Mouse (Mus musculus) kidney, embryonic 16.5 days (tissue): ENCODE results near the gene Rpl6. TPM values are rescaled to one million over a fixed set of nuclear protein-coding genes. Genes with fewer than 3 reads are reported as not detected.

Experiments used
- ATAC-seq: fragments of 200-750 bp; cut with Nextera tagmentation; 2 replicates; pipeline ENCODE4 v1.8.0; 2017; ENCODE audit warnings: moderate TSS enrichment; ENCODE audit not compliant: low FRiP score, low TSS enrichment
- H3K27ac ChIP-seq: fragments of 300-500 bp; sonication (generic); 2 replicates; pipeline ENCODE4 v1.5.1; 2014; ENCODE audit warnings: low read length
- H3K27me3 ChIP-seq: fragments of 300-500 bp; sonication (generic); 2 replicates; pipeline ENCODE4 v1.6.1; 2014; ENCODE audit warnings: low read length, control low read depth, mixed read lengths; ENCODE audit not compliant: insufficient read depth
- H3K36me3 ChIP-seq: fragments of 300-500 bp; sonication (generic); 2 replicates; pipeline ENCODE4 v1.6.1; 2014; ENCODE audit warnings: low read length, control low read depth, mixed read lengths; ENCODE audit not compliant: insufficient read depth
- H3K4me1 ChIP-seq: fragments of 300-500 bp; sonication (generic); 2 replicates; pipeline ENCODE4 v1.6.1; 2014; ENCODE audit warnings: low read length, control low read depth, mixed read lengths; ENCODE audit not compliant: insufficient read depth
- H3K4me2 ChIP-seq: fragments of 300-500 bp; sonication (generic); replicated peaks from 2 replicates; pipeline ENCODE4 v1.6.1; 2014; ENCODE audit warnings: low read depth, low read length
- H3K4me3 ChIP-seq: fragments of 300-500 bp; sonication (generic); 2 replicates; pipeline ENCODE4 v1.5.1; 2014; ENCODE audit warnings: mild to moderate bottlenecking, low read length
- H3K9ac ChIP-seq: fragments of 300-500 bp; sonication (generic); replicated peaks from 2 replicates; pipeline ENCODE4 v1.6.1; 2014; ENCODE audit warnings: low read length
- H3K9me3 ChIP-seq: fragments of 300-500 bp; sonication (generic); 2 replicates; pipeline ENCODE4 v1.6.1; 2016; ENCODE audit warnings: low read length, control low read depth
- WGBS: fragments of 180-500 bp; shearing (Covaris S2); extraction: QIAGEN DNeasy Blood & Tissue Kit; methylation state at CpG from one replicate; pipeline ENCODE4 v1.1.7; 2014; 5-methylcytosine and 5-hydroxymethylcytosine counted together
- polyA plus RNA-seq: library from polyadenylated mRNA; unstranded; fragments of >200 nt; fragmentation: Nextera tagmentation; extraction: Ambion mirVana; gene quantifications from 2 replicates; pipeline ENCODE4 v1.2.1, GENCODE M21; 2015

Gene Rpl6
- polyA plus RNA-seq, 1 experiment from 2014 or later: 575 TPM

DNA sequence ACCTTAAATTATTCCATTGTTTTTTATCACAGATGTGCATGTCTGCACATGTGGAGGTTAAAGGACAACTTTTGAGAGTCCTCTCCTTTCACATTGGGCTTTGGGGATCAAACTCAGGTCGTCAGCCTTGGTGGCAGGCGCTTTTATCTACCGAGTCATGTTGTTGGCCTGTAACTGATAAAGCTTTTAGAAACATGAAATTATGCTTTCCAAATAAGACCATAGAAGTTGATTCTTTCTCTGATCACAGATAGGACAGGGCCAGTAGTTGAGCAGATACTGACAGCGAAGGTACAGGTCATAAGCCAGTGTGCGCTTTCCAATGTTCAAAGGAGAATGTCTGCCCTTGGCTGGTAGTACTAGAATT, 40.1 kb downstream of the Rpl6 start:
- no peak overlapping the region for H3K9ac ChIP-seq
- no peak overlapping the region for H3K4me3 ChIP-seq
- ATAC-seq: no peak
- no peak overlapping the region for H3K4me2 ChIP-seq
- no peaks in the 10 kb centered on the region for H3K9me3 ChIP-seq
- no peaks in the 10 kb centered on the region for H3K27me3 ChIP-seq
- H3K36me3 ChIP-seq: no peaks in the 10 kb centered on the region
- 95% methylated on average over 5 of the region's 5 CpGs for WGBS
- no peak overlapping the region for H3K27ac ChIP-seq
- no peaks in the 10 kb centered on the region for H3K4me1 ChIP-seq

DNA sequence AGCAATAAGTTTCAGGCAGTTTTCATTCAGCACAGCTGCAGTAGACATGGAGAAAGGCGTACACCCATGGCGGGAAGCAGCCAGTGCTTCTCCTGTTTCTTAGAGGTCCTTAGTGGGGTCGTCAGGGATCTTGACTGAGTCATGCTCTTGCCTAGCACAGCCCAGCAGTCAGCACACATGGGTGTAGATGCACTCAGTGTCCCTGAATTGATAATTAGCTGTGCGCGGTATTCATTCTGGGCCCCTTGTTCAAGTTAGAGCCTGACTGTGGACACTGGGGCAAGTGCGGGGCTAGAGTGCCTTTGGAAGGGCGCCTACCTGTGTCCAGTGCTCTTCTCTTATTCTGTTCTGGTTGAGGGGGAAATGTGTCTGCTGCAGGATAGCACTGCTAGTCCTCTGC, 40.9 kb downstream of the Rpl6 start:
- Histone ChIP-seq H3K27me3 (no peaks in the 10 kb centered on the region), H3K27ac (no peak overlapping the region), H3K36me3 (no peaks in the 10 kb centered on the region), H3K4me2 (no peak overlapping the region), H3K9ac (no peak overlapping the region), H3K4me1 (no peaks in the 10 kb centered on the region), H3K4me3 (no peak overlapping the region), H3K9me3 (no peaks in the 10 kb centered on the region)
- 63% methylated on average over 7 of the region's 7 CpGs for WGBS
- no peak for ATAC-seq

DNA sequence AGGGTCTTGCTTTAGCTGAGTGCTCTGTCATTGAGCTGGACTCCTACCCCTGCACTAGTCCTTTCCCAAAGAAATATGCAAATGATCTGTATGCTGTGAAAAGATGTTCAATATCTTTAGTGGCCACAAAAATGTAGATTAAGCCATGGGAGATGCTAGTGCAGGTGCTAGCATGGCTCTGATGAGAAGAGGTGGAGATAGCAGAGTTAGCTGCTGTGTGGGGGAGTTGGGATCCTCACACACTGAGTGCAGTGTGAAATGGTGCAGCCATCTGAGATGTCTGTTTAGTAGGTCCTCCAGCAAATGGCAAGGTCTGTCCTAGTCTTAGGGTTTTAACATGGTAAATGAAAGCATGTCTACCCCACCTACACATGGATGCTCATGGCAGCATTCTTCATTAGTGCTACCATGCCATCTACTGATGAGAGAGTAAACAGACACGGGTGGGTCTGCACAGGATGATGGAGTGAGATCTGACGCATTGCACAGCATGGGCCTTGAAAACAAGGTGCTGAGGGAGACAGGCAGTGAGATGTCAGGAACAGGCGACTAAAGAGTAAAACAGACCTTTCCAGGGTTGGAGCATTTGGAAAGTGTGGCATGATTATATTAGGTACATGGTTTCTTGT, 44.6 kb downstream of the Rpl6 start:
- Histone ChIP-seq H3K27me3 (no peaks in the 10 kb centered on the region), H3K36me3 (0 out of 2 replicates have a peak, but pooled peaks cover 2% of the 10 kb centered on the region), H3K4me1 (no peaks in the 10 kb centered on the region), H3K27ac (no peak overlapping the region), H3K9ac (no peak overlapping the region), H3K4me2 (no peak overlapping the region), H3K4me3 (no peak overlapping the region), H3K9me3 (no peaks in the 10 kb centered on the region)
- ATAC-seq: no peak
- 83% methylated on average over 3 of the region's 3 CpGs for WGBS

DNA sequence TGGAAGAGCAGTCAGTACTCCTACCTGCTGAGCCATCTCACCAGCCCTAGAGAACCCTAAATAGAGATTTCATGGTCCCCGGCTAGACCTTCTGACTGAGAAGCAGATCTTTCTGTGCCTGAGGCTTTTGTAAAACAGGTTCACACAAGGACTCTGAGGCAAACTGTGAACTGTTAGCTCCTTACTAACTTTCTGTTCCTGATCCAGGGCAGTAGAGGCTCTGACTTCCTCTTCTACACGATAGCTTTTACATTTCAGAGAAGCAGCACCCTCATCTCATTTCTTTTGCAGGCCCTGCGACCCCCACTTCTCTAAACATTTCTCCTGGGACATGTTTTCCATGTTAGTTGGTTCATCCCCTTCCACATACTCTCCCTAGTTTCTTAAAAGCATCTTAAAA, 45.4 kb downstream of the Rpl6 start:
- H3K4me1 ChIP-seq: no peaks in the 10 kb centered on the region
- no peak overlapping the region for H3K9ac ChIP-seq
- H3K4me3 ChIP-seq: no peak overlapping the region
- 93% methylated on average over 3 of the region's 3 CpGs for WGBS
- H3K9me3 ChIP-seq: no peaks in the 10 kb centered on the region
- no peak for ATAC-seq
- H3K36me3 ChIP-seq: peaks cover 8% of the 10 kb centered on the region; the same call in 1 of the 2 replicates
- H3K27me3 ChIP-seq: no peaks in the 10 kb centered on the region
- no peak overlapping the region for H3K4me2 ChIP-seq
- no peak overlapping the region for H3K27ac ChIP-seq

DNA sequence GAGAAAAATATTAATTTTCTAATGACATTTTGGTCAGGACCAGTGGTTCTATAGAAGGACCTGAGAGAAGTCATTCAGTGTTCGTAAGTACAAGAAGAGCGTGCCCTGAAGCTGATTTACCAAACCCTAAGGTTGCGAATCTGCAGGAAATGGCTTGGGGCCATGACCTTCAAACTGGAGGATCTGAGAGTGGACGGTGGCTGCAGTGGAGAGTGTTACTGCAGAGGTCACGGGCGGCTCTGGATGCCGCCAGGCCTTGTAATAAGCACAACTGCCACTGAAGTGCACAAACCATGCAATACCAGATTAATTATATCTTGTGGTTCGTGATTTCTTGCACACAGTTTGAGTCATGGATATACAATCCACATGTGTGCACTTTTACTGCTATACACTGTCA, 47.5 kb downstream of the Rpl6 start:
- H3K4me3 ChIP-seq: no peak overlapping the region
- no peak overlapping the region for H3K4me2 ChIP-seq
- H3K9ac ChIP-seq: no peak overlapping the region
- no peaks in the 10 kb centered on the region for H3K4me1 ChIP-seq
- H3K27me3 ChIP-seq: no peaks in the 10 kb centered on the region
- 53% methylated on average over 8 of the region's 8 CpGs for WGBS
- H3K36me3 ChIP-seq: peaks cover 11% of the 10 kb centered on the region; the same call in 1 of the 2 replicates
- ATAC-seq: no peak
- no peak overlapping the region for H3K27ac ChIP-seq
- no peaks in the 10 kb centered on the region for H3K9me3 ChIP-seq

DNA sequence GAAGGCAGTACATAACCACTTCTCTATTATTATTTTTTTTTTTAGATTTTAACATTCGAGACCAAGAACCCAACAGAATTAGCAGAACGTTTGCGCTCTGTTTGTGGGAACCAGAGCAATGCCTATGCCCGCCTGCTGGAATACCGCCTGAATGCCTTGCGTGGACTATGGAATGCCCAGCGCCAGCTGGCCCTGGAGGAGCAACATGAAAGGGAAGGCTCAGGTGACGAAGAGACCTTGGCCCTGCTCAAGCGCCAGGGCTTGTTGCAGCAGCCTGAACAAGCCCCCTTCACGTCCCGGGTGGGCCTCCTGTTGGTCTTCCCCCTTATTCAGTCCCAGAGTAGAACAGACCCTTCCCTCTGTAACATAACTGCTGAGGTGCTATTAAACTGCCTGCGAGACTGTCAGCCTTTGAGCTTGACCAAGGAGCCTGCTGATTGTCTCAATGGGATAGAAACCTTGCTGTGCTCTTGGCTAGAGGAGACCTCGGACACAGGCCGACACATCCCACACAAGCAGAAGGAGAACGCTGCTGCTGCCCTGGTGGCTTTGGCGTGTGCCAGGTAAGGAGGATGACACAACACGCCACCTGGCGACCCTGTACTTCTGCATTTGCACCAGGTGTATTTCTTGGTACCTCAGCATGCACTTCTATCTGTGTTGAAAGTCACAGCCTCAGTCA, 49.7 kb downstream of the Rpl6 start:
- no peak overlapping the region for H3K4me2 ChIP-seq
- 85% methylated on average over 18 of the region's 18 CpGs for WGBS
- no peaks in the 10 kb centered on the region for H3K27me3 ChIP-seq
- ATAC-seq: no peak
- no peak overlapping the region for H3K4me3 ChIP-seq
- H3K36me3 ChIP-seq: peaks cover 13% of the 10 kb centered on the region; the same call in 1 of the 2 replicates
- no peaks in the 10 kb centered on the region for H3K9me3 ChIP-seq
- H3K4me1 ChIP-seq: no peaks in the 10 kb centered on the region
- no peak overlapping the region for H3K9ac ChIP-seq
- H3K27ac ChIP-seq: no peak overlapping the region

DNA sequence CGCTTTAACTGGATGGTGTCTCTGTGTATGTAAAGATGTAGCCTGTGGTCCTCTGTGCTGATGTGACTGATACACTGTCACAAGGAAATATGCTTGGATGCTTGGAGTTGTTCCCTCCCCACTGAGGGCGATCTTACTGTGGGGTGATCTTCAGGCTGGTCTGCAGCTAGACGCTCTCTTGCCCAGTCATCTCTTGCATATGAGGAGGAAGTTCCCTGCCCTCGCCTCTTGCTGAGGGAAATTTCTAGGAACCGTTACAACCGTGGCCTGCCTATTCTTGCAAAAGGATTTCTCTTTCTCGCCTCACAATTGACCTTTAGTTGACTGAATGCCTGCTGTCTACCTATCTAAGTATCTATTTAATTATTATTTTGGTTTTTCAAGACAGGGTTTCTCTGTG, 50.7 kb downstream of the Rpl6 start:
- Histone ChIP-seq H3K9me3 (no peaks in the 10 kb centered on the region), H3K9ac (no peak overlapping the region), H3K36me3 (peaks cover 16% of the 10 kb centered on the region), H3K4me3 (no peak overlapping the region), H3K4me2 (no peak overlapping the region), H3K4me1 (no peaks in the 10 kb centered on the region), H3K27me3 (no peaks in the 10 kb centered on the region), H3K27ac (no peak overlapping the region)
- ATAC-seq: no peak
- 91% methylated on average over 7 of the region's 7 CpGs for WGBS

Other genes with a start within 250 kb of the Rpl6 start
- gene Rph3a, start 194.4 kb upstream of the Rpl6 start, polyA plus RNA-seq: 0.05 and 0.08 TPM in 2 replicates
- 17.0 and 19.1 TPM in 2 replicates for gene Ptpn11, start 13.1 kb upstream of the Rpl6 start, polyA plus RNA-seq
- 3.8 and 4.5 TPM in 2 replicates for gene Hectd4, start 15.7 kb downstream of the Rpl6 start, polyA plus RNA-seq
- 60.6 and 67.1 TPM in 2 replicates for gene Trafd1, start 181.2 kb downstream of the Rpl6 start, polyA plus RNA-seq
- 46.5 and 47.5 TPM in 2 replicates for gene Naa25, start 193.5 kb downstream of the Rpl6 start, polyA plus RNA-seq
- 11.5 and 14.0 TPM in 2 replicates for gene Tmem116, start 247.4 kb downstream of the Rpl6 start, polyA plus RNA-seq
- gene Erp29, start 248.0 kb downstream of the Rpl6 start, polyA plus RNA-seq: 203 and 208 TPM in 2 replicates